Comparison of ENCODE assay signal across 31 mouse cellular contexts in genomic region chr11:59642420-59642819, GRCm38 (mm10). TPM values are rescaled to one million over a fixed set of nuclear protein-coding genes. Genes with fewer than 3 reads are reported as not detected.
"Had no signal": no experiment of that assay in that cellular context is flagged by ENCODE, and none has a peak within 500 bp of the region (broad histone marks: within the 10 kb centered on the region; RNA-seq: fewer than 3 reads in every experiment).

No protein-coding gene starts in this region.

- H3K4me2 ChIP-seq: midbrain, embryonic 13.5 days; neural tube, embryonic 13.5 days; stomach, embryonic 15.5 days had no signal

- H3K36me3 ChIP-seq: midbrain, embryonic 10.5 days; midbrain, embryonic 13.5 days; neural tube, embryonic 13.5 days; stomach, embryonic 15.5 days had no signal

- H3K9me3 ChIP-seq: megakaryocyte, embryonic 14.5 days; midbrain, embryonic 10.5 days; midbrain, embryonic 13.5 days; neural tube, embryonic 13.5 days; stomach, embryonic 15.5 days had no signal

- DNase-seq: kidney, adult 2 months; kidney, postnatal 25 days; layer of hippocampus, adult 9-11 months; retina, postnatal 1 day; right cerebral cortex, postnatal 25 days; spleen, adult 18-20 months; thymus, adult 2 months; thymus, postnatal 14 days; thymus, postnatal 4 days had no signal

- H3K27me3 ChIP-seq: midbrain, embryonic 13.5 days; neural tube, embryonic 13.5 days; stomach, embryonic 15.5 days had no signal

- ATAC-seq: intestine, embryonic 16.5 days; midbrain, embryonic 13.5 days; midbrain, embryonic 16.5 days had no signal

- H3K4me1 ChIP-seq: midbrain, embryonic 10.5 days; midbrain, embryonic 13.5 days; neural tube, embryonic 13.5 days had no signal

- H3K27ac ChIP-seq: kidney, postnatal 0 days; layer of hippocampus, adult 2 months; left cerebral cortex, adult 2 months; liver, embryonic 14.5 days; midbrain, embryonic 10.5 days; midbrain, embryonic 13.5 days; neural tube, embryonic 13.5 days; stomach, embryonic 15.5 days had no signal

- H3K4me3 ChIP-seq: layer of hippocampus, adult 2 months; left cerebral cortex, adult 2 months; megakaryocyte, embryonic 14.5 days; midbrain, embryonic 10.5 days; midbrain, embryonic 13.5 days; myocyte; neural tube, embryonic 13.5 days; stomach, embryonic 15.5 days had no signal

- H3K9ac ChIP-seq: liver, embryonic 14.5 days; midbrain, embryonic 13.5 days; neural tube, embryonic 13.5 days; stomach, embryonic 15.5 days had no signal

RNA-seq across cellular contexts. Expression of gene Olfr223, which starts 49.3 kb away (rescaled TPM):
- total RNA-seq: layer of hippocampus, adult 2 months; layer of hippocampus, postnatal 25 days; left cerebral cortex, adult 2 months; left cerebral cortex, postnatal 10 days; left cerebral cortex, postnatal 36 days; liver, adult 2 months; monocyte, adult 5-6 weeks; neutrophil, adult 5-6 weeks had no signal
- polyA plus RNA-seq: intestine, embryonic 16.5 days; kidney, adult 2 months; kidney, embryonic 14.5 days; kidney, postnatal 0 days; large intestine, adult 2 months; limb, embryonic 11.5 days; limb, embryonic 14.5 days; liver, adult 2 months; liver, embryonic 14.5 days; midbrain, embryonic 10.5 days; midbrain, embryonic 13.5 days; midbrain, embryonic 16.5 days; myocyte; neural tube, embryonic 13.5 days; stomach, embryonic 15.5 days; thymus, adult 2 months had no signal
